Mouse (Mus musculus) left cerebral cortex, adult 11 months (tissue): ENCODE data around the gene Plcl1.

Source experiments
- DNase-seq: peaks from one replicate; pipeline ENCODE4 v3.0.0; 2022; ENCODE audit warnings: low spot score

The Plcl1 gene

GRCm38 (mm10) chr1:55525748-55526147 lies 120.0 kb downstream of the Plcl1 start:
- no peak for DNase-seq

DNA sequence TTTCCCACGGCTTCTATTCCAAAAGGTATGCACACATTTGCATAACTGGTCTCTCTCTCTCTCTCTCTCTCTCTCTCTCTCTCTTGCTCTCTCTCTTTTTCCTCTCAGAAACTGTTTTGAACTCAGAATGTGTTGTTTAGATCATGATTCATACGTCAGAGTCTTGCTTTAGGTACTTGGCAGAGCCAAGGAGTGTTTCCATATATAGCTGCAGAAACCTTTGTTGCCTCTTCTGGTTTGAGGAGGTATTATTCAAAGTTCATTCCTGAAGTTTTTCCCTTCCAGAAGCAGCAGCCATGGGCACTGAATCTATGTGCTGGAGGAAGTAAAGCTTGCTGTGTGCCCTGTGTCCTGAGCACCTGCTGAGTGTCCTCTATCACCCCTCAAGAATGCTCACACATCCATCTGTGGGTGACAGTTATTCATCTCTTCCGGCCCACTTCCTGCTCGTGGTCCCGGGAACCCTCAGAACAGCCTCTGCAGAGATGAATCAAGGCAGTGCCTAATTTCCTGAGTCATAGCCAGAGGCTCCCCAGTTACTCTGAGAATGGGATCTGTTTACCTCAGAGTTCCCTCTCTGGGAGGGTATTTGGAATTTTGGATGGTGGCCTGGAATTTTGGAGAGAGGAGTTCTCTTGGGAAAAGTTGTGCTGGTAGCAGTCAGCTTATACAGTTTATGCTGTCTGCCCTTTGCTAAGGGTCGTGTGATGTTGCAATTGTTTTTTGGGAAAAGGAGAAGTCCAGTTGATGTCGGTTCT lies 123.0 kb downstream of the Plcl1 start:
- DNase-seq, result no peak

- no peak for DNase-seq
These were observed 128.1 kb downstream of the Plcl1 start for GRCm38 (mm10) chr1:55533823-55534222.

- no peak for DNase-seq
These were observed 148.7 kb downstream of the Plcl1 start for GRCm38 (mm10) chr1:55554405-55554804.

- no peak for DNase-seq
These were observed 152.2 kb downstream of the Plcl1 start for GRCm38 (mm10) chr1:55557960-55558359.

DNA sequence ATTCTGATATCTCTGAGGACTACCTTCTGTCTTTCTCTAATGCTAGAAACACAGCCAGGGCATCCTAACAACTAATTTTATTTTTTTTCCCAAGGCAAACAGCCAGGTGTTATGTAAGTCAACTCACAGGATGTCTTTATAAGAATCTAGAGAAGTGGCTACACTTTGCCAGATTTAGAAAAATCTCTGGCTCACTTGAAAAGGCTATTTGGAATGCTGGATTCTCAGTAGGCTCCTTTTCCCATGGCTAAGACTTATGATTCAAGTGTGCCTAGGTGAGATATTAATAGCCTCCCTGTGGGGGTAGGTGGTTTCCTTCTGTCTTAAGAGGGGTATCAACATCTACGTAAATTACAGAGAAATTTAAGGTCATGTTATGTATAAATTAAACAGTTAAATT lies 152.7 kb downstream of the Plcl1 start:
- DNase-seq, result peak; percentile 14

GRCm38 (mm10) chr1:55559998-55560397 lies 154.3 kb downstream of the Plcl1 start:
- DNase-seq, result no peak

- no peak for DNase-seq
These were observed 160.2 kb downstream of the Plcl1 start for GRCm38 (mm10) chr1:55565933-55566332.

DNA sequence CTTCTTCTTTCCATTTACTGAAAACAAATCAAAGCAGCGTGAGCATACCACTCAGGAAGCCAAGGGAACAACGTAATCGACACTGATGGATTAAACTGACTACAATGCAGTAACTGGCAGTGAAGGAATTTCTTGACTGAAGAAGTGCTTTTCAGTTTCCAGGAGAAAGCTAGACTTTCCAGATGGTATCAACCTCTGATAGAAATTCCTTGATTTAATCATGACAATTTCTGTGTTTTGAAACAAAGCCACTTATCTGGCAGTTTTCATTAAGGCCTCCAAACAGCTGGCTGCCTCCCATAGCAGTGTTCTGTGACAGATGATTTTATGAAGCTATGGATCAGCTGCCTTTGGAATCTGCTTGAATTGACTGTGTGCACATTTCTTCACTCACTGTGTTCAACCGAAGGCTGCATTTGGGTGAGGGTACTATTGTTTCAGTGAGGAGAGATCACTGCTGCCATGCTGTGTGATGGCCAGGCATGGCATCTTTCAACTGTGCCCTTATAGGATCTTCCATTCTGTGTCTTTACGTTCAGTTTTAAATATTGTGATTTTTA lies 162.2 kb downstream of the Plcl1 start:
- no peak for DNase-seq

- no peak for DNase-seq
These were observed 164.5 kb downstream of the Plcl1 start for GRCm38 (mm10) chr1:55570225-55570624.

GRCm38 (mm10) chr1:55571399-55571798 lies 165.7 kb downstream of the Plcl1 start:
- DNase-seq, result no peak

GRCm38 (mm10) chr1:55572202-55572601 lies 166.5 kb downstream of the Plcl1 start:
- no peak for DNase-seq

GRCm38 (mm10) chr1:55572664-55573063 lies 166.9 kb downstream of the Plcl1 start:
- no peak for DNase-seq

DNA sequence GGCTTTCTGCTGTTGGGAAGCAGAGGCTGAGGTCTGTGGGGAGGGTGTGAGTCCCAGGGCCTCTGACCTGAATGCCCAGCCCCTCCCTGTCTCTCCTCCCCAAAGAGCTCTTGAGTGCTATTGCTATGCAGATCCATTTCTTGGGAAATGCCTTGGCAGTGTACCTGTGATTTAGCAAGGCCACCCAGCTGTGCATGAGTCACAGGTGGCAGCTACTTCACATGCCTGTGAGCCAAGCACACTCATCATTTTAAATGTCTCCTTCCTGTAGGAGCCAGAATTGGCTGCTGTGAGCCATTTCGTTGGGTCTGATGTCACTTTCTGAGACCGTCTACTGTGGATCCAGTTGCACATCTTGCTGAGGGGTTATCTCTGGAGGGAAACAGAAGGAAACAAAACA lies 170.2 kb downstream of the Plcl1 start:
- DNase-seq, result no peak

- DNase-seq, result no peak
These were observed 176.0 kb downstream of the Plcl1 start for GRCm38 (mm10) chr1:55581752-55582151.

DNA sequence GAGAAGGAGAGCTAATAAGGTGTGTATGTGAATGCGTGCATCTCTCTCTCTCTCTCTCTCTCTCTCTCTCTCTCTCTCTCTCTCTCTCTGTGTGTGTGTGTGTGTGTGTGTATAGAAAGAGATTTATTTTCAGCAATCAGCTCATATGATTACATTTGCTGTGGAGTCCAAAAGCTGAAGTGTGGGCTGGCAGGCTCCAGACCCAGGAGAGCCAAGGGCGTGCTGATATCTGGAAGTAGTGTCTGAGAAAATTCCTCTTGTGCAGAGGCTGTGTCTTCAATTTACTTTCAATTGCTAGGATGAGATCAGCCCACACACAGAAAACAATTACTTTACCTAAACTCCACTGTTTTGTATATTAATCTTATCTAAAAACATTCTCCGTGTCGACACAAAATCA lies 179.7 kb downstream of the Plcl1 start:
- no peak for DNase-seq

DNA sequence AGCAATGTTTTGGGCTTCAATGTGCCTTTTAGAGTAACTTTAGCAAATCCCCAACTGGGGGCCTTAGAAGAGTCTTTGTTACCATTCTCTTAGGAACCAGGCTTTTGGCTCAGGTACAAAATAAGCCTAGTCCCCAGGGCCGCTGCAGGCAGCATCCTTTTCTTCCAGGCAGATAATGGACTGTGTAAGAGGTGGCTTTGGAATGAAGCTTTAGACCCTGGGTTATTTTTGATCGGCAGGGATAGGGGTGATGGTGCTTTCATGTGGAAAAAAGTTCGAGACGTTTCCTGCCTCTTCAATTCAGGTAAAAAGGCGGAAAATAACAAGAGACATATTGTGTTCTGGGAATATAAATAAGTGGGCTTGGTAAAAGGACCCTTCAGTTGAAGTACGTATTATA lies 182.4 kb downstream of the Plcl1 start:
- DNase-seq, result no peak

DNA sequence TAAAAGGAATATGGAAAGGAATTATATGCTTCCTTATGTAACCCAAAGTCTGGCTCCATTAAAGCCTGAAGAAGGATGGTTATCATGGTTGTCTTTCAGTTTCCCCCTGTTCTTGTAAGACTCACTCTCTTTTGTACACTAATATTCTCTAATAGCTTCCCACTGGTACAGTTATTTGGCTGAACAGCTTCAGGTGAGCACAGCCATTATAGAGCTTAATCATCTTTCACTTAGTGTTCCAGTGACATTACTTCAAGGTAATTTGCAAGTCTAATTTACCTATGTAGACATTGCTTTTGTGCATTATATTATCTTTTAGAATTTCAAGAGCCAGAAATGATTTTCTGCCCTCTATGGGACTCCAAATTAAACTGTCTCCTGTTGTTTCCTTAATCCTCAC lies 184.3 kb downstream of the Plcl1 start:
- DNase-seq, result no peak

DNA sequence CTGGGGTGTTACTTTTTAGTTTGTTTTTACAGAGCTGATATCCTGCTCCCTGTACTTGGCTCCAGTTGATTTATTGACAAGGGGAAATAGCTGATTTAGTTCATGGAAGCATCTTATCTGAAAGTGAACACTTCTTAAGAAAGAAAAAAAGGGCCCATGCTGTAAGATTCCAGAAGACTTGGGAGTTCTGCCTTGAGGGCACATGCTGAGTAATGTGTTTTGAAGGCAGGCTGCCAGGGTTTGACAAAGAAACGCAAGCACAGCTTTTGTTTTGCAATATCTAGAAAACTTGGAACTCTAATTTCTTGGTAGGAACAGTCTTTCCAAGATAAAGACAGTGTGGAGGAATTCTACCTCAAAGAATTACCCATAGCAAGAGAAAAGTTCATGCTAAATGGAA lies 194.8 kb downstream of the Plcl1 start:
- no peak for DNase-seq

- DNase-seq, result no peak
These were observed 198.9 kb downstream of the Plcl1 start for GRCm38 (mm10) chr1:55604593-55604992.

DNA sequence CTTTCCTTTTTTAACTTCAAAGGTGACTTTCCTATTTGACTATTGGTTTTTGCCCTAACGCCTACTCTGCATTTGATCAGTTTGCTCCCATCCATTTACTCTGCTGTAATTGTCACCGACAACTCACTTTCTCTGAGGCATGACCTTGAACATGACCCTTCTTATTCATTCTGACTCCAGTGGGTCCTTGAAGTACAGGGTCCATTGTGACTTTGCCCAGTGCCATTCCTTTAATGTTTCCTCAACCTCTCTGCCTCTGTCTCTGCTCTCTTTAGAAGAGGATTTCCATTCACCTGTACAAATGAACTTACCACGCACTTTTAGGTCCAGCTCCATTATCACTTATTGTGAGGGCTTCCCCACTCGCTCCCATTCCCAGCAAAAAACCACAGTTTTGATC lies 199.7 kb downstream of the Plcl1 start:
- no peak for DNase-seq

- DNase-seq, result no peak
These were observed 200.2 kb downstream of the Plcl1 start for GRCm38 (mm10) chr1:55605956-55606355.

DNA sequence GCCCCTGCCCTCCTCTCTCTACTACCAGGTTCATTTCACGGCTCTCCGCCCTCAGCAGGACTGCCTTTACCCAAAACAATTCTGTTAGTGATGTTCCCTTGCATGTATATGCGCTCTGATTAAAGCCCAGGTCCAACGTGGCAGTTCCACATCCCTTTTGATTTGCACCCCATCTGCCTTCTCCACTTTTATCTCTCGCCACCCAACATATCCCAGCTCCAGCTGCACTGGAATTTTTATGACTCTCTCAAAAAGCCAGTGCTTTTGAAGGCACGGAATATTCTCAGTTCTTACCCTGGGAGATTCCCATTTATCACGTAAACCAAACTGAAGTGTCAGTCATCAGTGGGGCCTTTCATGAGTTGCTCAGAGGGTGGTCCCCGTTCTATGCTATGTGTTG lies 200.7 kb downstream of the Plcl1 start:
- DNase-seq, result no peak

- DNase-seq, result no peak
These were observed 207.1 kb downstream of the Plcl1 start for GRCm38 (mm10) chr1:55612759-55613328.
